Mouse (Mus musculus): ENCODE data around the gene Cfap157. TPM values are rescaled to one million over a fixed set of nuclear protein-coding genes. Genes with fewer than 3 reads are reported as not detected.
A peak's percentile ranks its signal among the peaks of the same experiment; 100 is the strongest.

Gene Cfap157
- polyA plus RNA-seq, 1 experiment from 2014 or later: 0.57 TPM

- Histone ChIP-seq H3K9ac (ENCODE audit: low read depth, low read length) (peak within 1 kb of the TSS; percentile 70), H3K4me3 (ENCODE audit: low read depth, low read length) (peak within 1 kb of the TSS; percentile 63), H3K9me3 (replicated peaks; ENCODE audit: control insufficient read depth, low read length) (no peaks in the 10 kb centered on the region), H3K27me3 (ENCODE audit: control insufficient read depth, insufficient read depth, low read length) (no peaks in the 10 kb centered on the region; the same call in 1 of the 2 replicates), H3K27ac (ENCODE audit: low read depth, low read length) (peak within 1 kb of the TSS; percentile 75), H3K4me1 (ENCODE audit: control insufficient read depth, insufficient read depth, low read length) (peaks cover 11% of the 10 kb centered on the region), H3K36me3 (ENCODE audit: control insufficient read depth, insufficient read depth, low read length) (no peaks in the 10 kb centered on the region), H3K4me2 (peak within 1 kb of the TSS; percentile 93)
- under 1% methylated on average over 46 of the region's 46 CpGs for WGBS (ENCODE audit: insufficient replicate concordance)
- ATAC-seq (replicated peaks; ENCODE audit: insufficient number of reproducible peaks, low FRiP score, low TSS enrichment): peak; percentile 94
Observed at GRCm38 (mm10) chr2:32775359-32776074, 8.7 kb downstream of the Cfap157 start, which contains the start of the genes Ttc16 and Ptrh1. Ttc16 (minus strand) TSS chr2:32775633. Ptrh1 (plus strand) TSS chr2:32775786.

GRCm38 (mm10) chr2:32772626-32773279 lies 11.5 kb downstream of the Cfap157 start:
- 76% methylated on average over 8 of the region's 8 CpGs for WGBS (ENCODE audit: insufficient replicate concordance)
- Histone ChIP-seq H3K36me3 (ENCODE audit: control insufficient read depth, insufficient read depth, low read length) (no peaks in the 10 kb centered on the region), H3K4me3 (ENCODE audit: low read depth, low read length) (no peak overlapping the region), H3K4me2 (no peak overlapping the region), H3K9me3 (replicated peaks; ENCODE audit: control insufficient read depth, low read length) (no peaks in the 10 kb centered on the region), H3K27ac (ENCODE audit: low read depth, low read length) (no peak overlapping the region), H3K27me3 (ENCODE audit: control insufficient read depth, insufficient read depth, low read length) (no peaks in the 10 kb centered on the region; the same call in 1 of the 2 replicates), H3K4me1 (ENCODE audit: control insufficient read depth, insufficient read depth, low read length) (peaks cover 11% of the 10 kb centered on the region), H3K9ac (ENCODE audit: low read depth, low read length) (no peak overlapping the region)
- ATAC-seq (replicated peaks; ENCODE audit: insufficient number of reproducible peaks, low FRiP score, low TSS enrichment): no peak

GRCm38 (mm10) chr2:32771886-32772285 lies 12.3 kb downstream of the Cfap157 start:
- Histone ChIP-seq H3K4me1 (ENCODE audit: control insufficient read depth, insufficient read depth, low read length) (peaks cover 11% of the 10 kb centered on the region), H3K9ac (ENCODE audit: low read depth, low read length) (no peak overlapping the region), H3K4me3 (ENCODE audit: low read depth, low read length) (no peak overlapping the region), H3K36me3 (ENCODE audit: control insufficient read depth, insufficient read depth, low read length) (no peaks in the 10 kb centered on the region), H3K4me2 (no peak overlapping the region), H3K9me3 (replicated peaks; ENCODE audit: control insufficient read depth, low read length) (no peaks in the 10 kb centered on the region), H3K27me3 (ENCODE audit: control insufficient read depth, insufficient read depth, low read length) (no peaks in the 10 kb centered on the region; the same call in 1 of the 2 replicates), H3K27ac (ENCODE audit: low read depth, low read length) (no peak overlapping the region)
- ATAC-seq (replicated peaks; ENCODE audit: insufficient number of reproducible peaks, low FRiP score, low TSS enrichment): no peak
- 27% methylated on average over 12 of the region's 12 CpGs for WGBS (ENCODE audit: insufficient replicate concordance)

GRCm38 (mm10) chr2:32769327-32770085 lies 14.7 kb downstream of the Cfap157 start:
- H3K4me3 ChIP-seq (ENCODE audit: low read depth, low read length): no peak overlapping the region
- no peaks in the 10 kb centered on the region; the same call in 1 of the 2 replicates for H3K27me3 ChIP-seq (ENCODE audit: control insufficient read depth, insufficient read depth, low read length)
- no peaks in the 10 kb centered on the region for H3K36me3 ChIP-seq (ENCODE audit: control insufficient read depth, insufficient read depth, low read length)
- H3K4me2 ChIP-seq: no peak overlapping the region
- H3K4me1 ChIP-seq (ENCODE audit: control insufficient read depth, insufficient read depth, low read length): peaks cover 5% of the 10 kb centered on the region; the same call in 1 of the 2 replicates
- no peak overlapping the region for H3K27ac ChIP-seq (ENCODE audit: low read depth, low read length)
- no peaks in the 10 kb centered on the region for H3K9me3 ChIP-seq (replicated peaks; ENCODE audit: control insufficient read depth, low read length)
- 78% methylated on average over 5 of the region's 5 CpGs for WGBS (ENCODE audit: insufficient replicate concordance)
- ATAC-seq (replicated peaks; ENCODE audit: insufficient number of reproducible peaks, low FRiP score, low TSS enrichment): no peak
- H3K9ac ChIP-seq (ENCODE audit: low read depth, low read length): no peak overlapping the region

GRCm38 (mm10) chr2:32768661-32769285 lies 15.5 kb downstream of the Cfap157 start:
- Histone ChIP-seq H3K4me1 (ENCODE audit: control insufficient read depth, insufficient read depth, low read length) (peaks cover 5% of the 10 kb centered on the region; the same call in 1 of the 2 replicates), H3K36me3 (ENCODE audit: control insufficient read depth, insufficient read depth, low read length) (no peaks in the 10 kb centered on the region), H3K4me2 (no peak overlapping the region), H3K9me3 (replicated peaks; ENCODE audit: control insufficient read depth, low read length) (no peaks in the 10 kb centered on the region), H3K27me3 (ENCODE audit: control insufficient read depth, insufficient read depth, low read length) (no peaks in the 10 kb centered on the region; the same call in 1 of the 2 replicates), H3K27ac (ENCODE audit: low read depth, low read length) (no peak overlapping the region), H3K4me3 (ENCODE audit: low read depth, low read length) (no peak overlapping the region), H3K9ac (ENCODE audit: low read depth, low read length) (no peak overlapping the region)
- 43% methylated on average over 19 of the region's 19 CpGs for WGBS (ENCODE audit: insufficient replicate concordance)
- ATAC-seq (replicated peaks; ENCODE audit: insufficient number of reproducible peaks, low FRiP score, low TSS enrichment): no peak

GRCm38 (mm10) chr2:32767241-32767640 lies 17.0 kb downstream of the Cfap157 start:
- 77% methylated on average over 12 of the region's 12 CpGs for WGBS (ENCODE audit: insufficient replicate concordance)
- peaks cover 5% of the 10 kb centered on the region; the same call in 1 of the 2 replicates for H3K4me1 ChIP-seq (ENCODE audit: control insufficient read depth, insufficient read depth, low read length)
- no peaks in the 10 kb centered on the region for H3K9me3 ChIP-seq (replicated peaks; ENCODE audit: control insufficient read depth, low read length)
- no peak overlapping the region for H3K9ac ChIP-seq (ENCODE audit: low read depth, low read length)
- H3K27ac ChIP-seq (ENCODE audit: low read depth, low read length): no peak overlapping the region
- no peak overlapping the region for H3K4me2 ChIP-seq
- H3K27me3 ChIP-seq (ENCODE audit: control insufficient read depth, insufficient read depth, low read length): no peaks in the 10 kb centered on the region
- no peak overlapping the region for H3K4me3 ChIP-seq (ENCODE audit: low read depth, low read length)
- ATAC-seq (replicated peaks; ENCODE audit: insufficient number of reproducible peaks, low FRiP score, low TSS enrichment): no peak
- no peaks in the 10 kb centered on the region for H3K36me3 ChIP-seq (ENCODE audit: control insufficient read depth, insufficient read depth, low read length)

GRCm38 (mm10) chr2:32763353-32763752 lies 20.9 kb downstream of the Cfap157 start:
- Histone ChIP-seq H3K4me1 (ENCODE audit: control insufficient read depth, insufficient read depth, low read length) (0 out of 2 replicates have a peak, but pooled peaks cover 2% of the 10 kb centered on the region), H3K27me3 (ENCODE audit: control insufficient read depth, insufficient read depth, low read length) (no peaks in the 10 kb centered on the region), H3K4me3 (ENCODE audit: low read depth, low read length) (no peak overlapping the region), H3K9me3 (replicated peaks; ENCODE audit: control insufficient read depth, low read length) (no peaks in the 10 kb centered on the region), H3K9ac (ENCODE audit: low read depth, low read length) (no peak overlapping the region), H3K4me2 (no peak overlapping the region), H3K27ac (ENCODE audit: low read depth, low read length) (no peak overlapping the region), H3K36me3 (ENCODE audit: control insufficient read depth, insufficient read depth, low read length) (peaks cover 12% of the 10 kb centered on the region; the same call in 1 of the 2 replicates)
- no peak for ATAC-seq (replicated peaks; ENCODE audit: insufficient number of reproducible peaks, low FRiP score, low TSS enrichment)
- 73% methylated on average over 3 of the region's 3 CpGs for WGBS (ENCODE audit: insufficient replicate concordance)

- WGBS (ENCODE audit: insufficient replicate concordance): 88% methylated on average over 4 of the region's 4 CpGs
- no peak overlapping the region for H3K4me2 ChIP-seq
- no peak overlapping the region for H3K27ac ChIP-seq (ENCODE audit: low read depth, low read length)
- no peaks in the 10 kb centered on the region for H3K9me3 ChIP-seq (replicated peaks; ENCODE audit: control insufficient read depth, low read length)
- H3K9ac ChIP-seq (ENCODE audit: low read depth, low read length): no peak overlapping the region
- ATAC-seq (replicated peaks; ENCODE audit: insufficient number of reproducible peaks, low FRiP score, low TSS enrichment): no peak
- no peaks in the 10 kb centered on the region for H3K27me3 ChIP-seq (ENCODE audit: control insufficient read depth, insufficient read depth, low read length)
- H3K4me1 ChIP-seq (ENCODE audit: control insufficient read depth, insufficient read depth, low read length): 0 out of 2 replicates have a peak, but pooled peaks cover 2% of the 10 kb centered on the region
- H3K36me3 ChIP-seq (ENCODE audit: control insufficient read depth, insufficient read depth, low read length): peaks cover 12% of the 10 kb centered on the region; the same call in 1 of the 2 replicates
- no peak overlapping the region for H3K4me3 ChIP-seq (ENCODE audit: low read depth, low read length)
Observed at GRCm38 (mm10) chr2:32761859-32762258, 22.4 kb downstream of the Cfap157 start.
